Mouse (Mus musculus) midbrain, embryonic 14.5 days (tissue): ENCODE results near the gene Egfr. TPM values are rescaled to one million over a fixed set of nuclear protein-coding genes. Genes with fewer than 3 reads are reported as not detected.

ENCODE experiments used
- ATAC-seq: fragments of 200-750 bp; cut with Nextera tagmentation; 2 replicates; pipeline ENCODE4 v1.8.0; 2017; ENCODE audit warnings: moderate number of reproducible peaks, moderate library complexity; ENCODE audit not compliant: low FRiP score, low TSS enrichment
- DNase-seq: peaks from one replicate; pipeline ENCODE4 v3.0.0-alpha.2; 2015
- H3K27ac ChIP-seq: fragments of 300-500 bp; sonication (generic); replicated peaks from 2 replicates; pipeline ENCODE4 v1.5.1; 2014; ENCODE audit warnings: mild to moderate bottlenecking, low read depth, low read length, moderate library complexity
- H3K27me3 ChIP-seq: fragments of 300-500 bp; sonication (generic); 2 replicates; pipeline ENCODE4 v1.6.1; 2014; ENCODE audit warnings: low read length, control low read depth, mixed read lengths; ENCODE audit not compliant: control insufficient read depth, insufficient read depth
- H3K36me3 ChIP-seq: fragments of 300-500 bp; sonication (generic); 2 replicates; pipeline ENCODE4 v1.6.1; 2014; ENCODE audit warnings: low read length, control low read depth; ENCODE audit not compliant: control insufficient read depth, insufficient read depth
- H3K4me1 ChIP-seq: fragments of 300-500 bp; sonication (generic); 2 replicates; pipeline ENCODE4 v1.6.1; 2014; ENCODE audit warnings: mild to moderate bottlenecking, antibody characterized with exemption, low read length, control low read depth; ENCODE audit not compliant: control insufficient read depth, insufficient read depth
- H3K4me2 ChIP-seq: fragments of 300-500 bp; sonication (generic); 2 replicates; pipeline ENCODE4 v1.6.1; 2014; ENCODE audit warnings: mild to moderate bottlenecking, low read length, moderate library complexity
- H3K4me3 ChIP-seq: fragments of 300-500 bp; sonication (generic); replicated peaks from 2 replicates; pipeline ENCODE4 v1.5.1; 2014; ENCODE audit warnings: low read depth, low read length
- H3K9ac ChIP-seq: fragments of 300-500 bp; sonication (generic); replicated peaks from 2 replicates; pipeline ENCODE4 v1.6.1; 2014; ENCODE audit warnings: mild to moderate bottlenecking, low read length, moderate library complexity
- H3K9me3 ChIP-seq: fragments of 300-500 bp; sonication (generic); 2 replicates; pipeline ENCODE4 v1.6.1; 2016; ENCODE audit warnings: low read length, control low read depth, mixed read lengths; ENCODE audit not compliant: control insufficient read depth
- WGBS: fragments of 180-500 bp; shearing (Covaris S2); extraction: QIAGEN DNeasy Blood & Tissue Kit; methylation state at CpG from one replicate; pipeline ENCODE4 v1.1.7; 2014; 5-methylcytosine and 5-hydroxymethylcytosine counted together
- polyA plus RNA-seq: library from polyadenylated mRNA; unstranded; fragments of >200 nt; fragmentation: Nextera tagmentation; extraction: Ambion mirVana; gene quantifications from 2 replicates; pipeline ENCODE4 v1.2.1, GENCODE M21; 2014

Egfr gene
- polyA plus RNA-seq, 1 experiment from 2014 or later = 4.2 TPM

- ATAC-seq (no peak), DNase-seq (no peak)
- Histone ChIP-seq H3K9me3 (no peaks in the 10 kb centered on the region), H3K36me3 (no peaks in the 10 kb centered on the region), H3K4me1 (no peaks in the 10 kb centered on the region), H3K4me2 (no peak overlapping the region), H3K9ac (no peak overlapping the region), H3K4me3 (no peak overlapping the region), H3K27ac (no peak overlapping the region), H3K27me3 (no peaks in the 10 kb centered on the region)
- WGBS = 85% methylated on average over 1 of the region's 1 CpGs
Measured at GRCm38 (mm10) chr11:16907517-16908129, 155.6 kb downstream of the Egfr start.

- H3K36me3 ChIP-seq = no peaks in the 10 kb centered on the region
- H3K4me3 ChIP-seq = no peak overlapping the region
- H3K9me3 ChIP-seq = no peaks in the 10 kb centered on the region
- H3K27ac ChIP-seq = no peak overlapping the region
- H3K4me1 ChIP-seq = no peaks in the 10 kb centered on the region
- no peak overlapping the region for H3K4me2 ChIP-seq
- no peak for DNase-seq
- H3K9ac ChIP-seq = no peak overlapping the region
- 80% methylated on average over 3 of the region's 3 CpGs for WGBS
- no peak for ATAC-seq
- no peaks in the 10 kb centered on the region for H3K27me3 ChIP-seq
Measured at GRCm38 (mm10) chr11:16914756-16915155, 162.8 kb downstream of the Egfr start.

- DNase-seq = peak; percentile 2
Measured at GRCm38 (mm10) chr11:16915850-16916249, 163.8 kb downstream of the Egfr start.

GRCm38 (mm10) chr11:16917512-16917911, 165.5 kb downstream of the Egfr start:
- no peaks in the 10 kb centered on the region for H3K4me1 ChIP-seq
- no peaks in the 10 kb centered on the region for H3K27me3 ChIP-seq
- ATAC-seq (no peak), DNase-seq (no peak)
- H3K4me3 ChIP-seq = no peak overlapping the region
- no peak overlapping the region for H3K4me2 ChIP-seq
- no peak overlapping the region for H3K9ac ChIP-seq
- no peaks in the 10 kb centered on the region for H3K36me3 ChIP-seq
- over 99% methylated on average over 2 of the region's 2 CpGs for WGBS
- no peaks in the 10 kb centered on the region for H3K9me3 ChIP-seq
- no peak overlapping the region for H3K27ac ChIP-seq

More at GRCm38 (mm10) chr11:16915850-16916249, 163.8 kb downstream of the Egfr start:
- Histone ChIP-seq H3K27ac (no peak overlapping the region), H3K4me1 (no peaks in the 10 kb centered on the region), H3K36me3 (no peaks in the 10 kb centered on the region), H3K4me3 (no peak overlapping the region), H3K9me3 (no peaks in the 10 kb centered on the region), H3K4me2 (no peak overlapping the region), H3K9ac (no peak overlapping the region), H3K27me3 (no peaks in the 10 kb centered on the region)
- no peak for ATAC-seq
- WGBS = 68% methylated on average over 5 of the region's 5 CpGs

- no peak overlapping the region for H3K27ac ChIP-seq
- H3K4me3 ChIP-seq = no peak overlapping the region
- no peaks in the 10 kb centered on the region for H3K9me3 ChIP-seq
- no peak overlapping the region for H3K4me2 ChIP-seq
- no peaks in the 10 kb centered on the region for H3K27me3 ChIP-seq
- no peaks in the 10 kb centered on the region for H3K36me3 ChIP-seq
- no peak overlapping the region for H3K9ac ChIP-seq
- ATAC-seq (no peak), DNase-seq (no peak)
- no peaks in the 10 kb centered on the region for H3K4me1 ChIP-seq
- 92% methylated on average over 3 of the region's 3 CpGs for WGBS
Measured at GRCm38 (mm10) chr11:16932159-16932558, 180.2 kb downstream of the Egfr start.

- Histone ChIP-seq H3K4me1 (no peaks in the 10 kb centered on the region), H3K36me3 (no peaks in the 10 kb centered on the region), H3K4me3 (no peak overlapping the region), H3K27me3 (no peaks in the 10 kb centered on the region), H3K4me2 (no peak overlapping the region), H3K9ac (no peak overlapping the region), H3K9me3 (no peaks in the 10 kb centered on the region), H3K27ac (no peak overlapping the region)
- DNase-seq (no peak), ATAC-seq (no peak)
- 83% methylated on average over 6 of the region's 6 CpGs for WGBS
Measured at GRCm38 (mm10) chr11:16935577-16936236, 183.7 kb downstream of the Egfr start.

- peak overlapping the region; percentile 49; the same call in 1 of the 2 replicates for H3K27ac ChIP-seq
- H3K9ac ChIP-seq = no peak overlapping the region
- no peaks in the 10 kb centered on the region for H3K4me1 ChIP-seq
- H3K4me2 ChIP-seq = no peak overlapping the region
- DNase-seq = peak; percentile 49
- no peaks in the 10 kb centered on the region for H3K36me3 ChIP-seq
- ATAC-seq = peak; percentile 62
- no peaks in the 10 kb centered on the region for H3K9me3 ChIP-seq
- no peak overlapping the region for H3K4me3 ChIP-seq
- no peaks in the 10 kb centered on the region for H3K27me3 ChIP-seq
- 23% methylated on average over 4 of the region's 4 CpGs for WGBS
Measured at GRCm38 (mm10) chr11:16941103-16941793, 189.2 kb downstream of the Egfr start.

- no peaks in the 10 kb centered on the region for H3K4me1 ChIP-seq
- 59% methylated on average over 4 of the region's 4 CpGs for WGBS
- DNase-seq (peak; percentile 69), ATAC-seq (no peak)
- no peaks in the 10 kb centered on the region for H3K9me3 ChIP-seq
- no peak overlapping the region for H3K4me3 ChIP-seq
- no peaks in the 10 kb centered on the region for H3K27me3 ChIP-seq
- no peak overlapping the region for H3K9ac ChIP-seq
- H3K4me2 ChIP-seq = no peak overlapping the region
- no peaks in the 10 kb centered on the region for H3K36me3 ChIP-seq
- peak overlapping the region; percentile 49; the same call in 1 of the 2 replicates for H3K27ac ChIP-seq
Measured at GRCm38 (mm10) chr11:16941973-16942452, 190.0 kb downstream of the Egfr start.
